Mouse (Mus musculus) heart, embryonic 11.5 days (tissue): ENCODE measurements around the gene Ang. TPM values are rescaled to one million over a fixed set of nuclear protein-coding genes. Genes with fewer than 3 reads are reported as not detected.

Experiments
- ATAC-seq: fragments of 200-750 bp; cut with Nextera tagmentation; replicated peaks from 2 replicates; pipeline ENCODE4 v1.8.0; 2017; ENCODE audit warnings: moderate library complexity; ENCODE audit not compliant: insufficient number of reproducible peaks, low FRiP score, low TSS enrichment
- H3K27ac ChIP-seq: fragments of 300-500 bp; sonication (generic); 2 replicates; pipeline ENCODE4 v1.5.1; 2014; ENCODE audit warnings: mild to moderate bottlenecking, low read depth, low read length
- H3K27me3 ChIP-seq: fragments of 300-500 bp; sonication (generic); 2 replicates; pipeline ENCODE4 v1.6.1; 2014; ENCODE audit warnings: mild to moderate bottlenecking, low read length, mixed read lengths; ENCODE audit not compliant: control insufficient read depth, insufficient read depth
- H3K36me3 ChIP-seq: fragments of 300-500 bp; sonication (generic); 2 replicates; pipeline ENCODE4 v1.6.1; 2014; ENCODE audit warnings: mild to moderate bottlenecking, low read length, moderate library complexity, mixed read lengths; ENCODE audit not compliant: control insufficient read depth, insufficient read depth
- H3K4me1 ChIP-seq: fragments of 300-500 bp; sonication (generic); 2 replicates; pipeline ENCODE4 v1.6.1; 2014; ENCODE audit warnings: low read length; ENCODE audit not compliant: control insufficient read depth, insufficient read depth
- H3K4me2 ChIP-seq: fragments of 300-500 bp; sonication (generic); 2 replicates; pipeline ENCODE4 v1.6.1; 2014; ENCODE audit warnings: mild to moderate bottlenecking, moderate library complexity
- H3K4me3 ChIP-seq: fragments of 300-500 bp; sonication (generic); 2 replicates; pipeline ENCODE4 v1.5.1; 2014; ENCODE audit warnings: low read depth, low read length
- H3K9ac ChIP-seq: fragments of 300-500 bp; sonication (generic); 2 replicates; pipeline ENCODE4 v1.6.1; 2014; ENCODE audit warnings: mild to moderate bottlenecking, low read depth, low read length, moderate library complexity
- H3K9me3 ChIP-seq: fragments of 300-500 bp; sonication (generic); replicated peaks from 2 replicates; pipeline ENCODE4 v1.6.1; 2016; ENCODE audit warnings: low read length; ENCODE audit not compliant: control insufficient read depth
- WGBS: fragments of 180-500 bp; shearing (Covaris S2); extraction: QIAGEN DNeasy Blood & Tissue Kit; methylation state at CpG from one replicate; pipeline ENCODE4 v1.1.7; 2014; ENCODE audit not compliant: insufficient replicate concordance; 5-methylcytosine and 5-hydroxymethylcytosine counted together
- polyA plus RNA-seq: library from polyadenylated mRNA; unstranded; fragments of >200 nt; fragmentation: Nextera tagmentation; extraction: Ambion mirVana; gene quantifications from 2 replicates; pipeline ENCODE4 v1.2.1, GENCODE M21; 2014

Gene Ang
- polyA plus RNA-seq, 1 experiment from 2014 or later = 2.8 TPM

DNA sequence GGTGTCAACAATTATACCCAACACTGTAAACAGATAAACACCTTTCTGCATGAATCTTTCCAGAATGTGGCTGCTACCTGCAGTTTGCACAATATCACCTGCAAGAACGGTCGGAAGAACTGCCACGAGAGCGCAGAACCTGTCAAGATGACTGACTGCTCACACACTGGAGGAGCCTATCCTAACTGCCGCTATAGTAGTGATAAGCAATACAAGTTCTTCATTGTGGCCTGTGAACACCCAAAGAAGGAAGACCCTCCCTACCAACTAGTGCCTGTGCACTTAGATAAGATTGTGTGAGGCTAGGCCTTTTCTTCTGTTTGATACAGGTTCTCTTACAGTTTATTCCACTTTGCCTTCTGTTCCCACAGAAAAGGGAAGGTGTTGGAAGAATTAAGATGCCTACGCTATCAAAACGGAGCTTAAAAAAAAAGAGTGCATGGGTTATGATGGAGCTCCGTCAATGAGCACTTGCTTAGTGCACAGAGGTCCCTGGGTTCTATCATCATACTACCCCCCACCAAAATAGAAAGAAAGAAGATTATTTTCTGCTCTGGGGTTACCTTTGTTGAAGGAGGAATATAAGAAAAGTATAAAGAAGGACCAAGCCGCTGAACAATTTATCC lies 39.5 kb downstream of the Ang start:
- no peak overlapping the region for H3K9ac ChIP-seq
- no peaks in the 10 kb centered on the region for H3K27me3 ChIP-seq
- no peak overlapping the region for H3K4me3 ChIP-seq
- ATAC-seq = peak; percentile 77
- no peaks in the 10 kb centered on the region for H3K9me3 ChIP-seq
- peaks cover 5% of the 10 kb centered on the region; the same call in 1 of the 2 replicates for H3K4me1 ChIP-seq
- peak overlapping the region; percentile 71; the same call in 1 of the 2 replicates for H3K27ac ChIP-seq
- H3K36me3 ChIP-seq = no peaks in the 10 kb centered on the region
- peak overlapping the region; percentile 14 for H3K4me2 ChIP-seq
- WGBS = 47% methylated on average over 9 of the region's 9 CpGs

DNA sequence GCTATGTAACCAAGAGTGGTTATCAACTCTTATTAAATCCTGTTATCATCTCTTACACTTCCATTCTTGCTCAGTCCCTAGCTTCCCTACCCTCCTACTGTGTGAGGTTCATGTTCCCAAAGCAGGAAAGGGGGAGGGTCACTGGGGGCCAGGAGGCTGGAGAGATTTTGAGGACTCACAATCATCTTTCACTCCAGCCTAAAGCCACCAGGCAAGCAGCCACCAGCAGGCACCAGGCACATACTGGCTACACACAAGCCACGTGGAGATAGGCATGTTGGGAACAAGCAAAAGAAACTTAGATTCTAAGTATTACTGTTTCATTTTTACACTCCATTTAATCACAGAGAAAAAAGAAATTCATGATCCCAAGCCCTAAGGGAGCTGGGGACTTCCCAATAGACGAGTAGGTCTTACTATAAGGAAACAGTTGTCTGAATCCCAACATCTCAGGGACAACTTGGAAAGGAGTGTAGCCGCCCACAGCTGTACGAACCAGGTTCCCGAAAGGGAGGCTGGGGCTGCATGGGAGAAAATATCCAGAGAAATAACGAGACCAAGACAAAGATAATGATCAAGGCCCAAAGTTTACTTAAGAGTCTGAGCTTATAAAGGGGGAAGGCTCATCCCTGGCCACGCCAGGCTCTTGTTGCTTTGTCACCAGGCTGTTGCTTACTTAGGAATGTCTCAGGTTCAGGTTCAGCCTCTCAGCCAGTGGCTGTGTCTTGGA lies 40.3 kb downstream of the Ang start:
- WGBS = 72% methylated on average over 7 of the region's 7 CpGs
- H3K4me3 ChIP-seq = no peak overlapping the region

DNA sequence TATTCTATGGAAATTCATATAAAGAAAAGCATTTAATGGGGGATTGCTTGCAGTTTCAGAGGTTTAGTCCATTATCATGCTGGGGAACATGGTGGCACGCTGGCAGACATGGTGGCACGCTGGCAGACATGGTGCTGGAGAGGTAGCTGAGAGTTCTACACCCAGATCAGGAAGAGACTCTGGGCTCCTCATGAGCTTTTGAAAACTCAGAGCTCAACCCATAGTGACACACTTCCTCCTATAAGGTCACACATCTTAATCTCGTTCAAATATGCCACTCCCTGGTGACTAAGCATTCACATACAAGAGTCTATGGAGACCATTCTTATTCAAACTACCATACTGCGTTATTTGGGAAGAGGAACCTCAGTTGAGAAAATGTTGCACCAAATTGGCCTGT lies 41.4 kb downstream of the Ang start:
- 0 out of 2 replicates have a peak, but pooled peaks have one; percentile 62 for ATAC-seq
- peak overlapping the region; percentile 46; the same call in 1 of the 2 replicates for H3K27ac ChIP-seq
- no peak overlapping the region for H3K4me3 ChIP-seq

More for the DNA sequence above, 40.3 kb downstream of the Ang start:
- H3K27ac ChIP-seq = peak overlapping the region; percentile 35; the same call in 1 of the 2 replicates
- 0 out of 2 replicates have a peak overlapping the region, but pooled peaks have one; percentile 16 for H3K9ac ChIP-seq
- H3K9me3 ChIP-seq = no peaks in the 10 kb centered on the region
- H3K4me1 ChIP-seq = peaks cover 5% of the 10 kb centered on the region; the same call in 1 of the 2 replicates
- H3K36me3 ChIP-seq = no peaks in the 10 kb centered on the region
- H3K4me2 ChIP-seq = no peak overlapping the region
- H3K27me3 ChIP-seq = no peaks in the 10 kb centered on the region
- no peak for ATAC-seq

GRCm38 (mm10) chr14:51140342-51140741 lies 49.4 kb downstream of the Ang start:
- Histone ChIP-seq H3K4me2 (no peak overlapping the region), H3K4me3 (no peak overlapping the region), H3K27me3 (no peaks in the 10 kb centered on the region), H3K4me1 (0 out of 2 replicates have a peak, but pooled peaks cover 4% of the 10 kb centered on the region), H3K36me3 (no peaks in the 10 kb centered on the region), H3K27ac (0 out of 2 replicates have a peak overlapping the region, but pooled peaks have one; percentile 10), H3K9me3 (no peaks in the 10 kb centered on the region), H3K9ac (no peak overlapping the region)
- ATAC-seq = 0 out of 2 replicates have a peak, but pooled peaks have one; percentile 57
- 78% methylated on average over 2 of the region's 2 CpGs for WGBS

More for the DNA sequence above, 41.4 kb downstream of the Ang start:
- H3K4me1 ChIP-seq = peaks cover 5% of the 10 kb centered on the region; the same call in 1 of the 2 replicates
- no peaks in the 10 kb centered on the region for H3K27me3 ChIP-seq
- no peaks in the 10 kb centered on the region for H3K9me3 ChIP-seq
- H3K4me2 ChIP-seq = no peak overlapping the region
- H3K9ac ChIP-seq = no peak overlapping the region
- no peaks in the 10 kb centered on the region for H3K36me3 ChIP-seq
- WGBS = 91% methylated on average over 4 of the region's 4 CpGs

DNA sequence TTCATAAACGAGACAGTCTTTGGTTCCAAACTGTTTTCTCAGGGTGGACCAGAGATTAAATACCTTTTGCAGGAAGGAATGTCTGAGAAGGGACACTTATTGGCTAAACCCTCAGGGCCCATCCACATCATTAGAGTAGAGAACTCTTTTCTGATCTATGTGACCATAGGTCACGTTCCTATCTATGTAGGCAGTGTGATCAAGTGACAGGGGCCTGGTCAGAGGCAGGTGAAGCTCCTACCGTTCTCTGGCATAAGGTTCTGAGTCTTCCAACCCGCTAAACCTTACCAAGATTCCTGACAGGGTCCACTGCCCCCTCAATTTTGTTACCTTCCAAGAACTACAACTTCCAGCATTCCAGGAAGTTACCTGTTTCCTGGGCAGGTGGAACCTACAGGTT lies 51.2 kb downstream of the Ang start:
- H3K36me3 ChIP-seq = no peaks in the 10 kb centered on the region
- no peak overlapping the region for H3K4me2 ChIP-seq
- no peaks in the 10 kb centered on the region for H3K27me3 ChIP-seq
- no peak overlapping the region for H3K4me3 ChIP-seq
- no peak overlapping the region for H3K9ac ChIP-seq
- H3K27ac ChIP-seq = no peak overlapping the region
- no peaks in the 10 kb centered on the region for H3K9me3 ChIP-seq
- H3K4me1 ChIP-seq = 0 out of 2 replicates have a peak, but pooled peaks cover 4% of the 10 kb centered on the region
- WGBS = 82% methylated on average over 4 of the region's 4 CpGs
- ATAC-seq = no peak

DNA sequence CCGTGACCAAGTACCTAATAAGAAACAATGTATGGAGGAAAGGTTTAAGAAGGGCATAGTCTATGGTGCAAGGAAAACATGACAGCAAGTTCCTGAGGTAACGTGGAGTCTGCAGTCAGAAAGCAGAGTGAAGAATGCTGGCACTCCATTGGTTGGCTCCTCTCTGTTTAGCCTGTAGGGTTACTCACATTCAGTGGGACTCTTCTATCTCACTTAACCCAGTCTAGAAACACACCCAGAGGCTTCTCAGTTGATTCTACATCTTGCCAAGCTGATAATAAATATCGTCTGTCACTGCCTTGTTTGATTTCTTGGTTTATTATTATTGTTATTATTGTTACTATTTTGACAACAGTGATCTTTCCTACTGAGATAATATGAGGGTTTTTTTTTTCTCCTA lies 51.6 kb downstream of the Ang start:
- WGBS = 76% methylated on average over 3 of the region's 3 CpGs
- Histone ChIP-seq H3K4me3 (no peak overlapping the region), H3K4me1 (0 out of 2 replicates have a peak, but pooled peaks cover 4% of the 10 kb centered on the region), H3K27ac (no peak overlapping the region), H3K9me3 (no peaks in the 10 kb centered on the region), H3K9ac (no peak overlapping the region), H3K27me3 (no peaks in the 10 kb centered on the region), H3K36me3 (no peaks in the 10 kb centered on the region), H3K4me2 (no peak overlapping the region)
- ATAC-seq = 0 out of 2 replicates have a peak, but pooled peaks have one; percentile 18

GRCm38 (mm10) chr14:51143287-51143686 lies 52.3 kb downstream of the Ang start:
- Histone ChIP-seq H3K4me1 (0 out of 2 replicates have a peak, but pooled peaks cover 4% of the 10 kb centered on the region), H3K4me3 (no peak overlapping the region), H3K27ac (no peak overlapping the region), H3K27me3 (no peaks in the 10 kb centered on the region), H3K4me2 (no peak overlapping the region), H3K9ac (no peak overlapping the region), H3K9me3 (no peaks in the 10 kb centered on the region), H3K36me3 (no peaks in the 10 kb centered on the region)
- no peak for ATAC-seq
- 56% methylated on average over 4 of the region's 4 CpGs for WGBS

- H3K27ac ChIP-seq = no peak overlapping the region
- no peaks in the 10 kb centered on the region for H3K9me3 ChIP-seq
- 62% methylated on average over 2 of the region's 2 CpGs for WGBS
- no peak overlapping the region for H3K4me3 ChIP-seq
- H3K4me1 ChIP-seq = 0 out of 2 replicates have a peak, but pooled peaks cover 4% of the 10 kb centered on the region
- no peak overlapping the region for H3K9ac ChIP-seq
- no peaks in the 10 kb centered on the region for H3K27me3 ChIP-seq
- no peak; the same call in 1 of the 2 replicates for ATAC-seq
- no peaks in the 10 kb centered on the region for H3K36me3 ChIP-seq
- H3K4me2 ChIP-seq = no peak overlapping the region
Observed at GRCm38 (mm10) chr14:51143937-51144336, 53.0 kb downstream of the Ang start.
